Mouse (Mus musculus) MEL (cell line): Measurements from ENCODE around the gene Tspan17.

Experiments used
- CTCF ChIP-seq, 3 experiments: IDR thresholded peaks in 2 of 3; conservative IDR thresholded peaks in 1 of 3; 2 replicates each; pipeline ENCODE4 v1.5.1; 2011 to 2012; ENCODE audit warnings: low read length in 3 of 3, low read depth in 2 of 3, mild to moderate bottlenecking in 2 of 3, improper control_type of control experiment in 1 of 3, inconsistent platforms in 1 of 3, mixed read lengths in 1 of 3, moderate library complexity in 1 of 3; ENCODE audit not compliant: control insufficient read depth in 1 of 3, insufficient read depth in 1 of 3, poor library complexity in 1 of 3, severe bottlenecking in 1 of 3
- HCFC1 ChIP-seq: IDR thresholded peaks from 2 replicates; pipeline ENCODE4 v1.6.1; 2012; ENCODE audit warnings: low read depth, mild to moderate bottlenecking, inconsistent platforms, low read length, improper control_type of control experiment, moderate library complexity
- MYC ChIP-seq: IDR thresholded peaks from 2 replicates; pipeline ENCODE4 v1.6.1; 2011; ENCODE audit warnings: low read depth, mild to moderate bottlenecking, low read length, improper control_type of control experiment, moderate library complexity
- POLR2A ChIP-seq, 2 experiments: IDR thresholded peaks; 2 replicates each; pipeline ENCODE4 v1.6.1; 2011 to 2012; ENCODE audit warnings: low read length in 2 of 2, mild to moderate bottlenecking in 2 of 2, control low read depth in 1 of 2, improper control_type of control experiment in 1 of 2, low read depth in 1 of 2, moderate library complexity in 1 of 2; ENCODE audit not compliant: control insufficient read depth in 1 of 2, insufficient read depth in 1 of 2, poor library complexity in 1 of 2
- POLR2AphosphoS5 ChIP-seq: IDR thresholded peaks from 2 replicates; pipeline ENCODE4 v1.6.1; 2012; ENCODE audit warnings: low read depth, borderline replicate concordance, mild to moderate bottlenecking, inconsistent platforms, low read length, moderate library complexity, mixed read lengths
- SIN3A ChIP-seq: IDR thresholded peaks from 2 replicates; pipeline ENCODE4 v1.6.1; 2012; ENCODE audit warnings: low read length, improper control_type of control experiment, inconsistent platforms
- USF1 ChIP-seq: IDR thresholded peaks from 2 replicates; pipeline ENCODE4 v1.6.1; 2014; ENCODE audit warnings: low read depth, mild to moderate bottlenecking, inconsistent platforms, low read length, improper control_type of control experiment, moderate library complexity

- TF ChIP-seq HCFC1: no peak
- no peak for TF ChIP-seq POLR2A (IDR thresholded peaks at IDR 0.05; ENCODE audit: control insufficient read depth in 1 of 2, insufficient read depth in 1 of 2, low read depth in 1 of 2, low read length in 2 of 2, poor library complexity in 1 of 2)
- no peak for TF ChIP-seq POLR2AphosphoS5
- no peak for TF ChIP-seq CTCF (IDR thresholded peaks at IDR 0.05 in 2 of 3, conservative IDR thresholded peaks at IDR 0.05 in 1 of 3; ENCODE audit: control insufficient read depth in 1 of 3, insufficient read depth in 1 of 3, low read depth in 2 of 3, low read length in 3 of 3, poor library complexity in 1 of 3, severe bottlenecking in 1 of 3)
- no peak for TF ChIP-seq MYC
- TF ChIP-seq USF1: no peak
- no peak for TF ChIP-seq SIN3A
These were observed 4.9 kb downstream of the Tspan17 start for GRCm38 (mm10) chr13:54794002-54794577.
